Mouse (Mus musculus) bone marrow, adult 2 months (tissue): ENCODE measurements around the gene Ptov1. TPM values are rescaled to one million over a fixed set of nuclear protein-coding genes. Genes with fewer than 3 reads are reported as not detected.
A peak's percentile ranks its signal among the peaks of the same experiment; 100 is the strongest.

Experiments
- H3K27ac ChIP-seq: fragments of 200-500 bp; 2 replicates; pipeline ENCODE4 v1.5.1; 2012; ENCODE audit warnings: low read depth, mild to moderate bottlenecking, control low read depth, inconsistent platforms, low read length; ENCODE audit not compliant: control insufficient read depth, poor library complexity, insufficient read depth
- H3K4me1 ChIP-seq: fragments of 200-500 bp; 2 replicates; pipeline ENCODE4 v1.6.1; 2011; ENCODE audit warnings: low read length; ENCODE audit not compliant: control insufficient read depth, insufficient read depth
- H3K4me3 ChIP-seq: fragments of 200-500 bp; replicated peaks from 2 replicates; pipeline ENCODE3; 2011; ENCODE audit warnings: mild to moderate bottlenecking, low read depth, low read length, control low read depth; ENCODE audit not compliant: control insufficient read depth
- CTCF ChIP-seq: fragments of 200-500 bp; IDR thresholded peaks from 2 replicates; pipeline ENCODE4 v1.5.1; 2011; ENCODE audit warnings: low read length, control low read depth; ENCODE audit not compliant: control insufficient read depth, insufficient read depth
- POLR2A ChIP-seq: fragments of 200-500 bp; IDR thresholded peaks from 2 replicates; pipeline ENCODE4 v1.6.1; 2011; ENCODE audit warnings: low read depth, mild to moderate bottlenecking, control low read depth, low read length, borderline replicate concordance; ENCODE audit not compliant: control insufficient read depth
- WGBS: fragments of 180-500 bp; shearing (Covaris S2); methylation state at CpG from one replicate; pipeline ENCODE4 v1.1.7; 2018; 5-methylcytosine and 5-hydroxymethylcytosine counted together
- polyA plus RNA-seq: library from polyadenylated mRNA; stranded (reverse); fragments of >200 nt; gene quantifications from 2 replicates; pipeline ENCODE4 v1.2.4, GENCODE M21; 2011; ENCODE audit warnings: low replicate concordance; ENCODE audit not compliant: missing spikeins, insufficient read depth, insufficient read length

Gene Ptov1
- polyA plus RNA-seq = 51.3 and 96.4 TPM in 2 replicates

DNA sequence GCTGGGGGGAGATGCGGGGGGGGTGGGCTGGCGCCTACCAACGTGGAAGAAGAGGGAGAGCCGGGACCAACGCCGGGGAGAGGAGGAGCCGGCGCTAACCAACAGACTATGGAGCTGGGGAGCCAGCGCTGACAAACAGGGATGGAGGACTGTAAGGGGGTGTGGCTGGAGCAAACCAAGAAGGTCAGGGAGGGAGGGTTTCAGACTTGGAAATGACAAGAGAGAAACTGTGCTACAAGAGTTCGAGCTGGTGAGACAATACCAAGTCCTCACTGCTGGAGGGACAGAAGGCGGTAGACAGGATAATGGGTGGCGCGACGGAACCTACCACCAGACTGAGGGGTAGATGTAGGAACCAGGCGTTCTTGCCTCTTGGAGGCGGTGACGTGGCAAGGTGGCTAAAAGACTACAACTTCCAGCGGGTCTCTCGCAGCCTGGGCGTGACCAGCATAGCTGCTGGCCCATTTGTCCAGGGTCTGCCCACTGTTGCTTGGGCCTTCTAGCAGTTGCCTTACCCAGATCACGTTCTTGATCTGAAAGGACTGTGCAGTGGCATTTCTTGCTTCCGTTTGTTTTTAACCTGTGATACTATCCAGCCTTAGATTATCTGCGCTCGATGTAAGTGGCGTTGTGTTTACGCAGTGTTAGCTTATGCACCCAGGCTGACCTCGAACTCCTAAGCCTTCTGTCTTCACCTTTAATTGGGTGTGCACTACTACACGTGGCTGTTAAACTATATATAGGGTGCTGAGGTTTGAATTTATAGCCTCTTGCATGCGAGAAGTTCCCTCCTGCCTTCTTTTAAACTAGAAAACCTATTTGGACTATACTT, at the start of gene Ptov1:
TSS of gene Ptov1 (minus strand) at position 92 of the 832 bp plus-strand sequence.
- H3K4me3 ChIP-seq = peak within 1 kb of the TSS; percentile 58
- peaks cover 5% of the 10 kb centered on the region for H3K4me1 ChIP-seq
- peak within 1 kb of the TSS; percentile 55 for H3K27ac ChIP-seq
- WGBS = 6% methylated on average over 29 of the region's 29 CpGs
- TF ChIP-seq POLR2A = no peak
- no peak for TF ChIP-seq CTCF

DNA sequence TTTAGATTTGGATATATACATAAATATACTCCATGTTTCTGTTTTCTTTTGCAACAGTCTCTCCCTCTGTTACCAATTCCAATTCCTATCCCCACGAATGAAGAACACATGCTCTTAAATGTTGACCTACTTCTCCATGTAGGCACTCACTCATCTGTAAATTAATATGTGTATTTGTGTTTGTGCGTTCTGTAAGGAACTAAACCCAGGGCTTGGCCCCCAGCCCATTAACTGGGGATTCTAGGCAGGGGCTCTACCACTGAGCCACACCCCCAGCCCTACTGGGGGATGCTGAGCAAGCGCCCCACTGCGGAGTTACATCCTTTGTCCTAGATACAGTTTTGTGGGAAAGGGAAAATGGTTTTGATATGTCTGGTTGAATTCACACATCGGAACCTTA, 49.5 kb upstream of the Ptov1 start:
- Histone ChIP-seq H3K4me1 (peaks cover 1% of the 10 kb centered on the region; the same call in 1 of the 2 replicates), H3K4me3 (no peak overlapping the region), H3K27ac (no peak overlapping the region)
- 89% methylated on average over 5 of the region's 5 CpGs for WGBS
- TF ChIP-seq CTCF (no peak), POLR2A (no peak)

DNA sequence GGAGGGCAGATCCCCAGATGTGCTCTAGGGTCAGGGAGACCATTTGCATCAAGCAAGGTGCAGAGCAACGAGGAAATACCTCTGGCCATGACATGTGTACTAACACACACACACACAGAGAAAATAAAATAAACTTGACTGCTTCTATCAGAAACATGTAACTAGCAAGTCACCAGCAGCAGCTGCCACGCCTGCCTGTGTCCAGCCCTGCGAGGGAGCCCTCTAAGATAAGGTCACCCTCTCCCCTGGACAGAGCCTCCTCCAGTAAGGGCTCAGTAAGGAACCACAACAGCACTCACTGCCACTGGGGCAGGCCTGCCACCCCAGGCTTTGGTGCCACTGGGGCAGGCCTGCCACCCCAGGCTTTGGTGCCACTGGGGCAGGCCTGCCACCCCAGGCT, 48.6 kb upstream of the Ptov1 start:
- Histone ChIP-seq H3K4me3 (no peak overlapping the region), H3K27ac (no peak overlapping the region), H3K4me1 (peaks cover 1% of the 10 kb centered on the region; the same call in 1 of the 2 replicates)
- TF ChIP-seq POLR2A (no peak), CTCF (no peak)
- 80% methylated on average over 3 of the region's 3 CpGs for WGBS

DNA sequence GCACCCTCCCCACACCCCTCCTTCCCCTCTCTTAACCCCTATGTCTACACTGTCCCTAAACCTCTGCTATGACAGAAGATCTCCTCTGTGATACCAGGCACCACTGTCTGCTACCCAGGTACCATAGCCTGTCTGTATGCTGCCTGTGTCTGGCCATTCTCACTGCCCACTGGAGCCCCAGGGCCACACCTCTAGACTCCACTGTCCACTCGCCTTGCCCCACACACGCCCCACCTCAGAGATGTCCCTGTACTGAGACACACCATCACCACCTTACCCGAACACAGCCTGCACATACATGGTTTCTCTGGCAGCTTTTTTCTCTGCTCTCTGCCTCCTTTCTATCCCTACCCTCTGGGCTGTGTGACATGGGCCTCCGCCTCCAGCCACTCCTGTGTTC, 47.3 kb upstream of the Ptov1 start:
- no peak overlapping the region for H3K4me3 ChIP-seq
- TF ChIP-seq POLR2A = no peak
- no peak for TF ChIP-seq CTCF
- peaks cover 1% of the 10 kb centered on the region; the same call in 1 of the 2 replicates for H3K4me1 ChIP-seq
- 89% methylated on average over 4 of the region's 4 CpGs for WGBS
- no peak overlapping the region for H3K27ac ChIP-seq

DNA sequence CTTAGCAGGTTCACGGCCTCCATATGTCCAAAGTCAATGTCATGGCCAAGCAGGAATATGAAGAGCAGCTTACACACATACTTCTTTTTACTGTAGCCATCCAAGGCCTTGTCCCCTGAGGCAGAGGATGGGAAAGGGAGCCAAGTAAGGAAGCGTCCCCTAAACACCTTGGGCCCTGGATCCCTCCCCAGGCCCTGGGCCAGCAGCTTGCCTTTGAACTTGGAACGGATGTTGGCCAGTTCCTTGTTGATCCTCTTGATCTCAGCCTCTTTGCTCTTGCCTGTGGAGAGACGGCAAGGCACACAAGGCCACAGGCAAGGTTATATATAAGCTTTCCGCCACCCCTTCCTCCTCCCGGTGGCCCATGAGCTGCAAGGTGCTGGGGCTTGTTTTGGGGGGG, 46.6 kb upstream of the Ptov1 start:
- TF ChIP-seq POLR2A (no peak), CTCF (no peak)
- WGBS = 93% methylated on average over 6 of the region's 6 CpGs
- Histone ChIP-seq H3K27ac (no peak overlapping the region), H3K4me3 (no peak overlapping the region), H3K4me1 (peaks cover 1% of the 10 kb centered on the region; the same call in 1 of the 2 replicates)

DNA sequence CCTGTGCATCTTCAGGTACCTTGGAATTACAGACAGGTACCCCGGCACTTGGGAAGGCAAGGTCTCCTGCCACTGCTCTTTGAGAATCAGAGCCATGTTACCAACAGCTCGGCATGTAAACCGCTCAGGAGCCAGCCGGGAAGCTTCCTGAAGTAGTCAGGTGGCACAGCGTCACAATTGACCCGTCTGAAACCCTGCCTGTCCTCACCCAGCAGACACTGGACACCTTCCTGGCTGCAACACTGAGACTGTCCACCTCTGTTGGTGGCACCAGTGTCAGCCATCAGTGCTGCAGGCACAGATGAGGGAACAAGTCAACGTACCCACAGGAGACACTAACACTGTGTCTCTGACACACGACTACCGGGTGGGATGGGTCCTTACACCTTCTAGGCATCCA, 45.7 kb upstream of the Ptov1 start:
- no peak for TF ChIP-seq CTCF
- no peak for TF ChIP-seq POLR2A
- WGBS = 94% methylated on average over 9 of the region's 9 CpGs
- Histone ChIP-seq H3K27ac (no peak overlapping the region), H3K4me1 (peaks cover 1% of the 10 kb centered on the region; the same call in 1 of the 2 replicates), H3K4me3 (no peak overlapping the region)

DNA sequence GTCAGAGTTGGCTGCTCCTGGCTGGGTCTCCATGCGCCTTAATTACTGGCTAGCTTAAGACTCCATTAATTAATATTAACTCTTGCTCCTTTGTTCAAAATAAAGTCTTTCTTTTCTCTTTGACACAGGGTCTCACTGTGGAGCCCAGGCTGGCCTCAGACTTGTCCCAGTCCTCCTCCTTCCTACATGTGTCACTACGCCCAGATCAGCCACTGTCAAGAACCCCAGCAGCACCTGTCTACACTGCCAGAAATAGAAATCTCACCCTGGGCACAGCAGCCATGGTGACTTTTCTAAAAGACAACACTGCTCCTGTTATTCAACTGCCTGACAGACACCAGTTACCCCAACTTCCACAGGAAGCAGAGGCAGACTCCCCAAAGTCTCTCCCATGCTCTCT, 44.8 kb upstream of the Ptov1 start:
- no peak overlapping the region for H3K27ac ChIP-seq
- H3K4me3 ChIP-seq = no peak overlapping the region
- TF ChIP-seq CTCF (no peak), POLR2A (no peak)
- 97% methylated on average over 2 of the region's 2 CpGs for WGBS
- H3K4me1 ChIP-seq = peaks cover 1% of the 10 kb centered on the region; the same call in 1 of the 2 replicates

DNA sequence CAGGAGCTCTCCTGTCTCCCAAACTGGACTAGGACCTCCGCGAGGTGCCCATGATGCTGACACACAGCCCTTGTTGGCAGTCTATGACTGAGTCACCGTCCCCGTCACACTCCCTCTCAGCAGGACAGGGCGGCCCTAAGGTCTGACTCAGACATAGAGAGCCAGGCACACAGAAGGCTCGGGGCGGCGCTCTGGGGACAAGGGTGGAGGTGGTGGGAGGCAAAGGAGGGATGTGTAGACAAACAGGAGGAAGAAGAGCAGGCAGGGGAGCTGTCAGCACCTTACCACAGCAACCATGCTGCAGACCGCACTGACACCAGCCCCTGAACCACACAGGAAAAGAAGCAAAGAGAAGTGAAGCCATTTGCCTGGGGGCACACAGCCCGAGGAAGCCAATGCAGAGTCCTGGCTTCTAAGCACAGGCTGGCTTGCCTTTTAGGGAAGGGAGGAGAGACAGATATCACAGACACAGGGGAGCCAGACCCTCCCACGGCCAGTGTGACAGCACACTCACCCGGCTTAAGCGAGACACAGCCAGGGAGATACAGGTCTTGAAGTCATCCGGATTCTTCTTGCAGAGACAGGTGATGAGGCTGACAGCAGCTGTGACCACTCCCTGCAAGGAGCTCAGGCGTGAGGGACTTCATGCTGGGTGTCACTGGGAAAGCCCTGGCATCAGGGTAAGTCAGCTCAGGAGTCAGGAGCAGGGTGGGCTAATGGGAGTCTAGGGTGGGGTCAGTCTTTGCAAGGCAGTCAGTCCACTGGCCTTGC, 39.3 kb upstream of the Ptov1 start:
- no peak overlapping the region for H3K27ac ChIP-seq
- H3K4me3 ChIP-seq = no peak overlapping the region
- TF ChIP-seq CTCF (no peak), POLR2A (no peak)
- no peaks in the 10 kb centered on the region; the same call in 1 of the 2 replicates for H3K4me1 ChIP-seq
- WGBS = 83% methylated on average over 15 of the region's 15 CpGs
